Mouse (Mus musculus) small intestine, adult 2 months (tissue): Measurements from ENCODE around the gene Mmp20. TPM values are rescaled to one million over a fixed set of nuclear protein-coding genes. Genes with fewer than 3 reads are reported as not detected.

Experiments used
- H3K27ac ChIP-seq: fragments of 200-500 bp; 2 replicates; pipeline ENCODE4 v1.5.1; 2012; ENCODE audit warnings: low read depth, low read length, control low read depth, inconsistent platforms; ENCODE audit not compliant: insufficient read depth
- H3K27me3 ChIP-seq: fragments of 200-500 bp; 2 replicates; pipeline ENCODE4 v1.6.1; 2012; ENCODE audit warnings: mild to moderate bottlenecking, moderate library complexity, low read length, inconsistent platforms; ENCODE audit not compliant: control insufficient read depth, insufficient read depth
- H3K36me3 ChIP-seq: fragments of 200-500 bp; 2 replicates; pipeline ENCODE4 v1.6.1; 2012; ENCODE audit warnings: mild to moderate bottlenecking, low read length, control low read depth, inconsistent platforms; ENCODE audit not compliant: control insufficient read depth, insufficient read depth
- H3K4me1 ChIP-seq: fragments of 200-500 bp; 2 replicates; pipeline ENCODE4 v1.6.1; 2012; ENCODE audit warnings: low read length, inconsistent platforms, mixed read lengths; ENCODE audit not compliant: control insufficient read depth, insufficient read depth, insufficient read length
- H3K4me3 ChIP-seq: fragments of 200-500 bp; 2 replicates; pipeline ENCODE4 v1.5.1; 2012; ENCODE audit warnings: low read depth, mild to moderate bottlenecking, control low read depth, inconsistent platforms, low read length, moderate library complexity
- CTCF ChIP-seq: fragments of 200-500 bp; IDR thresholded peaks from 2 replicates; pipeline ENCODE4 v1.5.1; 2012; ENCODE audit warnings: low read depth, mild to moderate bottlenecking, control low read depth, inconsistent platforms, low read length, moderate library complexity, mixed read lengths; ENCODE audit not compliant: insufficient replicate concordance, insufficient read length; ENCODE audit errors: extremely low read depth
- POLR2A ChIP-seq: fragments of 200-500 bp; IDR thresholded peaks from 2 replicates; pipeline ENCODE4 v1.6.1; 2012; ENCODE audit warnings: low read depth, mild to moderate bottlenecking, control low read depth, inconsistent platforms, low read length, moderate library complexity
- WGBS: fragments of 180-500 bp; shearing (Covaris S2); methylation state at CpG from one replicate; pipeline ENCODE4 v1.1.7; 2018; 5-methylcytosine and 5-hydroxymethylcytosine counted together
- polyA plus RNA-seq: library from polyadenylated mRNA; depleted of rRNA; stranded (reverse); fragments of >200 nt; gene quantifications from 2 replicates; pipeline ENCODE4 v1.2.3, GENCODE M21; 2012

Mmp20 gene
- polyA plus RNA-seq, 1 experiment = 0.04 TPM

GRCm38 (mm10) chr9:7691790-7692189 is 63.8 kb downstream of the Mmp20 start, which contains the start of gene Mmp7:
Gene Mmp7 (plus strand): TSS chr9:7692090.
- H3K4me3 ChIP-seq = peak within 1 kb of the TSS; percentile 16; the same call in 1 of the 2 replicates
- no peaks in the 10 kb centered on the region for H3K36me3 ChIP-seq
- H3K4me1 ChIP-seq = no peaks in the 10 kb centered on the region
- peak within 1 kb of the TSS; percentile 26; the same call in 1 of the 2 replicates for H3K27ac ChIP-seq
- TF ChIP-seq POLR2A = no peak
- TF ChIP-seq CTCF = no peak
- H3K27me3 ChIP-seq = no peaks in the 10 kb centered on the region
- WGBS = 19% methylated on average over 1 of the region's 1 CpGs

GRCm38 (mm10) chr9:7693961-7694360 is 65.9 kb downstream of the Mmp20 start:
- 92% methylated on average over 3 of the region's 3 CpGs for WGBS
- peak overlapping the region; percentile 35; the same call in 1 of the 2 replicates for H3K27ac ChIP-seq
- H3K36me3 ChIP-seq = no peaks in the 10 kb centered on the region
- no peak for TF ChIP-seq CTCF
- no peak for TF ChIP-seq POLR2A
- H3K4me3 ChIP-seq = no peak overlapping the region
- no peaks in the 10 kb centered on the region for H3K27me3 ChIP-seq
- no peaks in the 10 kb centered on the region for H3K4me1 ChIP-seq

GRCm38 (mm10) chr9:7695646-7696045 is 67.6 kb downstream of the Mmp20 start:
- no peak for TF ChIP-seq POLR2A
- TF ChIP-seq CTCF = no peak
- WGBS = 88% methylated on average over 3 of the region's 3 CpGs

GRCm38 (mm10) chr9:7708698-7709097 is 80.7 kb downstream of the Mmp20 start:
- no peaks in the 10 kb centered on the region for H3K36me3 ChIP-seq
- TF ChIP-seq CTCF (no peak), POLR2A (no peak)
- H3K4me3 ChIP-seq = no peak overlapping the region
- no peaks in the 10 kb centered on the region for H3K4me1 ChIP-seq
- no peak overlapping the region for H3K27ac ChIP-seq
- WGBS = 74% methylated on average over 6 of the region's 6 CpGs
- no peaks in the 10 kb centered on the region for H3K27me3 ChIP-seq

More at GRCm38 (mm10) chr9:7695646-7696045, 67.6 kb downstream of the Mmp20 start:
- H3K27ac ChIP-seq = no peak overlapping the region
- H3K4me3 ChIP-seq = no peak overlapping the region
- H3K36me3 ChIP-seq = no peaks in the 10 kb centered on the region
- no peaks in the 10 kb centered on the region for H3K4me1 ChIP-seq
- H3K27me3 ChIP-seq = no peaks in the 10 kb centered on the region

GRCm38 (mm10) chr9:7711196-7711595 is 83.2 kb downstream of the Mmp20 start:
- 81% methylated on average over 4 of the region's 4 CpGs for WGBS
- Histone ChIP-seq H3K36me3 (no peaks in the 10 kb centered on the region), H3K4me3 (no peak overlapping the region), H3K27me3 (no peaks in the 10 kb centered on the region), H3K27ac (no peak overlapping the region), H3K4me1 (no peaks in the 10 kb centered on the region)
- TF ChIP-seq CTCF (no peak), POLR2A (no peak)

- Histone ChIP-seq H3K36me3 (no peaks in the 10 kb centered on the region), H3K27me3 (no peaks in the 10 kb centered on the region), H3K4me1 (no peaks in the 10 kb centered on the region), H3K4me3 (no peak overlapping the region), H3K27ac (no peak overlapping the region)
- 25% methylated on average over 4 of the region's 4 CpGs for WGBS
- TF ChIP-seq POLR2A (no peak), CTCF (no peak)
Observed at GRCm38 (mm10) chr9:7714062-7714907, 86.3 kb downstream of the Mmp20 start.

- Histone ChIP-seq H3K27me3 (no peaks in the 10 kb centered on the region), H3K4me3 (no peak overlapping the region), H3K4me1 (no peaks in the 10 kb centered on the region), H3K27ac (no peak overlapping the region), H3K36me3 (no peaks in the 10 kb centered on the region)
- WGBS = 72% methylated on average over 2 of the region's 2 CpGs
- TF ChIP-seq POLR2A = no peak
- TF ChIP-seq CTCF = no peak
Observed at GRCm38 (mm10) chr9:7714908-7715175, 86.8 kb downstream of the Mmp20 start.
